Mouse (Mus musculus) olfactory bulb, adult 2 months (tissue): ENCODE results near the gene Rpusd3.

Experiments used
- CTCF ChIP-seq: fragments of 200-500 bp; IDR thresholded peaks from 2 replicates; pipeline ENCODE4 v1.5.1; 2012; ENCODE audit warnings: low read depth, mild to moderate bottlenecking, low read length, moderate library complexity; ENCODE audit not compliant: insufficient read depth
- POLR2A ChIP-seq: fragments of 200-500 bp; IDR thresholded peaks from 2 replicates; pipeline ENCODE4 v1.6.1; 2012; ENCODE audit warnings: mild to moderate bottlenecking, low read depth, low read length, moderate library complexity; ENCODE audit not compliant: insufficient read depth

DNA sequence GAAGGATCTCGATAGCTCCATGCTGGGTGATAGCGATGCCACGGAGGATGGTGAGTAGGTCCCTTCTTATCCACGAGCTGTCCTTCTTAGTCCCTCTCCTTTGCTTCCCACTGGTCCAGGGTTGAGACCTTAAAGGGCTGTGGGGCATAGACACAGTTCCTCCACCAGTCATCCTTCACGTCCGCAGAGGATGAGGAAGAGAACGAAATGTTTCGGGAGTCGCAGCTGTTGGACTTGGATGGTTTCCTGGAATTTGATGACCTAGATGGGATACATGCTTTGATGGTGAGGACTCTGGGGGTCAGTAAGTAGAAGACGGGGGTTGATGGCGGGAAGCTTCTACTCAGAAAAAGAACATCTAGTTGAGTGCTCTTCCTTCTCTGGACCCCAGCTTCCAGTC lies 24.3 kb downstream of the Rpusd3 start:
- TF ChIP-seq CTCF (no peak), POLR2A (no peak)
